Mouse (Mus musculus) cerebellum, postnatal 25 days (tissue): ENCODE measurements at regions not wholly inside any gene's neighbourhood (a gene's known extent, or its start where the extent isn't known, plus 50 kb on each side); places are given as distances from the start of the nearest gene placed in this dataset.
"Not testable (repeated sequence)": the region's sequence is repeated elsewhere in the genome, so short reads cannot be mapped to it uniquely, and the experiment has no call there.

ENCODE experiments used
- DNase-seq, 2 experiments: peaks; one replicate each; pipeline ENCODE4 v3.0.0; 2021; ENCODE audit warnings: mixed read lengths in 2 of 2

- no peak for DNase-seq
These were observed 811.6 kb upstream of the 4930444P10Rik start for GRCm38 (mm10) chr1:16904690-16905089.

GRCm38 (mm10) chr1:16868383-16868782 lies 775.3 kb upstream of the 4930444P10Rik start:
- not testable (repeated sequence) for DNase-seq

GRCm38 (mm10) chr1:16867086-16867835 lies 774.1 kb upstream of the 4930444P10Rik start:
- DNase-seq = not testable (repeated sequence)

- no peak for DNase-seq
These were observed 744.0 kb upstream of the 4930444P10Rik start for GRCm38 (mm10) chr1:16837111-16837510.

GRCm38 (mm10) chr1:16824709-16825108 lies 731.6 kb upstream of the 4930444P10Rik start:
- DNase-seq = not testable (repeated sequence)

- no peak for DNase-seq
These were observed 730.9 kb upstream of the 4930444P10Rik start for GRCm38 (mm10) chr1:16824057-16824456.

- DNase-seq = no peak
These were observed 728.1 kb upstream of the 4930444P10Rik start for GRCm38 (mm10) chr1:16821186-16821585.

GRCm38 (mm10) chr1:16816572-16816971 lies 723.4 kb upstream of the 4930444P10Rik start:
- peak in 1 of 2 experiments; percentile 23 for DNase-seq

- no peak for DNase-seq
These were observed 722.6 kb upstream of the 4930444P10Rik start for GRCm38 (mm10) chr1:16815731-16816130.

- DNase-seq = peak in 1 of 2 experiments; percentile 30
These were observed 716.4 kb upstream of the 4930444P10Rik start for GRCm38 (mm10) chr1:16809370-16810150.

GRCm38 (mm10) chr1:16798292-16798691 lies 705.2 kb upstream of the 4930444P10Rik start:
- DNase-seq = peak; percentile 95 to 96

- DNase-seq = no peak
These were observed 703.3 kb upstream of the 4930444P10Rik start for GRCm38 (mm10) chr1:16796449-16796848.

GRCm38 (mm10) chr1:16790733-16791309 lies 697.7 kb upstream of the 4930444P10Rik start:
- no peak for DNase-seq

GRCm38 (mm10) chr1:16779791-16780190 lies 686.7 kb upstream of the 4930444P10Rik start:
- peak; percentile 56 to 77 for DNase-seq

GRCm38 (mm10) chr1:16760951-16761350 lies 667.8 kb upstream of the 4930444P10Rik start:
- no peak for DNase-seq
